Mouse (Mus musculus): ENCODE measurements around the gene Slu7.

The Slu7 gene

DNA sequence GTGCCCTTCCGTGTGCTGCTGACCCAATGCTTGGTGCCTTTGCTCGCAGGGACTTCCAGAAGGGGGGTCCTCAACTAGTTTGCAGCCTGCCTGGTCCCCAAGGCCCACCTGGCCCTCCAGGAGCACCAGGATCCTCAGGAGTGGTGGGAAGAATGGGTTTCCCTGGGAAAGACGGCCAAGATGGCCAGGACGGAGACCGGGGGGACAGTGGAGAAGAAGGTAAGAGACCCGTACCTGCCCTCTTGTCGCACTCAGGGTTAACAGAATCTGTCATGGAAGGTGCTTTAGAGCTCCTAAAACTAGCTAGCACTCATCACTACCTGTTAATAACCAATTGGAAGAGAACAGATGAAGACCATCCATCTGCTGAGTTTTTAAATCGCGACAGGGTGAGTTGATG is 52.3 kb downstream of the Slu7 start:
- peak; percentile 82 for DNase-seq

DNA sequence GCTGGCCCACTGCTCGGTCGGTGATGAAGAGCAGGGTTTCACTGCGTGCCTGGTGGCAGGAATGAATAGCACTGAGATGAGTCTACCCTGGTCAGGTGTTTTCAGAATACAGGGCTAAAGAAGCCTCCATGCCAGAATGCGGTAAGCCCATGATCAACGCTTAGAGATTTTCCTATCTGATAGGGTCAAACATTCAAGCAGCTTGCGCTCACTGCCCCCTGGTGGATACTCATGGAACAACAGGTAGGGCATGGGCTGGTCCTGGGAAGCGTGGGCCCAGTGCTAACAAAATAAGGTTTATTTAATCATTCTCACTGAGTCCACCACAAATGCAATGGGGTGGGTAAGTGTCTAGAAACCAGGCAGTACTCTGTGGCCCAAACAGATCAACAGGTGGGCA is 59.1 kb downstream of the Slu7 start:
- DNase-seq = peak; percentile 96

DNA sequence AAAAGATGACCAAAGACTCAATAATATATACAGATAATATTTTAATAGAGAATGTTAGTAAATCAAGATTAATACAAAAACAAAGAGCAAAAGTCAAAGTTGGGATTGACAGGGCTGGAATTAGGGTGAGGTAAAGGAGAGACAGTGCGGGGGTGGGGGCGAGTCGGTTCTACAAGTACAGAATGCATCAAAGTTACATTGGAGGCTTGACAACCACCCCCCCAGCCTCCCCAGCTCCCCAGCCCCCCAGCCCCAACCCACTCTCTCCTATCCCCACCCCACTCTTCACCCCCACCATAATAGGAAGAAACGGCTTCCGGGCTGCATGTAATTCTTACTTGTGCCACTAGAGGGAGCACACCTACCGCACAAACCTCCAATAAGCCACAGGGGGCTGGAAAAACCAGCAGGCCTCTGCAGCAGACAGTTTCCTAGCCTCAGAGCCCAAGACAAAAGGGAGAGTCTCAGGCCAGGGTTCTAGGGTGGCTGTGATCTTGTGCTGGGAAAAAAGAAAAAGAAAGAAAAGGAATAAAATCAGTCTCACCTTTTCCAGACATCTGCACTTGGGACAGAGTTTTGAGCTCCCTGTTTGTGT is 60.4 kb downstream of the Slu7 start:
- peak; percentile 95 for DNase-seq

DNA sequence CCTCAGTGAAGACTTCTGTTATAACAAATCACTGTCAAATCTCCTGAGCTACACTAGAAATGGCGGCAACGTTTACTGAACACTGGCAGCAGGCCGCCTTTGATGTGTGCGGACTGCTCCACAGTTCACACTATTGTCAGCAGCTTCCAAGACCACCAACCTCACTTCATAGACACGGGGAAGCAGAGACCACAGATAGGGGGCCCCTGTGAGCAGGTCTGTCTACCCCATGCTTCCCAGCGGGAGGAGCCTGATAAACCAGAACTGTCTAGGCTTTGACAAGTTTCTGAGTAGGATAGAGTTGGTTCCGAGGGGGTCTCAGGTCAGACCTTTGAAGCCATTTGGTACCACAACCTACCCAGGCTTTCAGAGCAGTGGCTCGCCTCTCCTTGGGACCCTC is 61.5 kb downstream of the Slu7 start:
- no peak for DNase-seq

DNA sequence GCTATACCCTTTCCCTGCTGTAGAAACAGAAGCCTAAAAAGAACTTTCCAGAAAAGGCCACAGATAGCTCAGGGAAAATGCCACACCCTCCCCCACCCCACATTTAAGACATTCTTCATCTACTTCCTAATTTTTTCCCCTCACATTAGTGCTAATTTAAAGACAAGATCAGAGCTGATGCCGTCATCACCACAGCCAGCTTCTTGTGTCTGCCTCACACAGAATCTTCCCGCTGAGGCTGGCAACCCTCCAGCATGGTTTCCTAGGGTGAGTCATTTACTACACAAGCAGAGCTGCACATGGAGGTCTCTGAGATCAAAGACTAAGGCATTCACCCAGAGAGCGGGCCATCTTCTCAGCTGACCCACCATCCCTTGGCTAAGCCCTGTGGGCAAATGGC is 62.0 kb downstream of the Slu7 start:
- peak; percentile 91 for DNase-seq
